Mouse (Mus musculus) neural tube, embryonic 10.5 days (tissue): ENCODE data around the gene Pnpla1.

Experiments used
- DNase-seq: peaks from one replicate; pipeline ENCODE4 v3.0.0-alpha.2; 2017; ENCODE audit warnings: low spot score; ENCODE audit errors: extremely low spot score

Gene Pnpla1

DNA sequence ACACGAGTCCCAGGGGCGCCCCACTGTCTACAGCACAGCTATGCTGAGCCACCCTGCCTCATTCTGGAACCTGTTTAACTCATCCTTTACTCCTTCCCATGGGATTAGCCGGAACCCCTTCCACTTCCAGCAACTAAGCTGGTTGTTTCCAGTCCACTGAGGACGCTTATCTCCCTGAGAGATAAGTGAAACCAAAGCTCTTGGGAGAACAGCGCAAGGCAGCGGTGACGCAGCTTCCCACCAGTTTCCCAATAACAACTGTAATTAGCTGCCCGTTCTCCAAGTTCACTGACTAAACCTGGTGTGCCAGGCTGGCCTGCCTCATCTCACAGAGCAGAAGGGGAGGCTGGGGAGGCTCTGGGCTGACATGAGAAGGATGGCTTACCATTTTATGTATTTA, 62.9 kb downstream of the Pnpla1 start:
- DNase-seq = no peak

DNA sequence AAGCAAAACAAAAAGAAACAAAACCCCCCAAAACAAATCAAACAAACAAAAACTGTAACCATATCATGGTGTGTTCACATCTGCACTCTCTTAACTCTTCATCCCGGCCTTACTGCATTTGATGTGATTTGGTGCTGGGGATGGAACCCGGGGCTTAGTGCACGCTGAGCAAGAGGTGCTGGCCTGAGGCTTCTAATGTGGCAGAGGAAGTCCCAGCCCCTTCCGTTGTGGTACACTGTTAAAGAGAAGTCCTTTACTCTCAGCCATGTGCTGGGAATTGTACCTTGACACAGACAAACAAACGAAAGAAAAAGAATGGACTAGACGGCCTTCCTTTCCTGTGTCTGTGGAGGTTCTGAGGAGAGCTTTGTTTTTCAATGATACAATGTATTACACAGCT, 63.9 kb downstream of the Pnpla1 start:
- DNase-seq = no peak

DNA sequence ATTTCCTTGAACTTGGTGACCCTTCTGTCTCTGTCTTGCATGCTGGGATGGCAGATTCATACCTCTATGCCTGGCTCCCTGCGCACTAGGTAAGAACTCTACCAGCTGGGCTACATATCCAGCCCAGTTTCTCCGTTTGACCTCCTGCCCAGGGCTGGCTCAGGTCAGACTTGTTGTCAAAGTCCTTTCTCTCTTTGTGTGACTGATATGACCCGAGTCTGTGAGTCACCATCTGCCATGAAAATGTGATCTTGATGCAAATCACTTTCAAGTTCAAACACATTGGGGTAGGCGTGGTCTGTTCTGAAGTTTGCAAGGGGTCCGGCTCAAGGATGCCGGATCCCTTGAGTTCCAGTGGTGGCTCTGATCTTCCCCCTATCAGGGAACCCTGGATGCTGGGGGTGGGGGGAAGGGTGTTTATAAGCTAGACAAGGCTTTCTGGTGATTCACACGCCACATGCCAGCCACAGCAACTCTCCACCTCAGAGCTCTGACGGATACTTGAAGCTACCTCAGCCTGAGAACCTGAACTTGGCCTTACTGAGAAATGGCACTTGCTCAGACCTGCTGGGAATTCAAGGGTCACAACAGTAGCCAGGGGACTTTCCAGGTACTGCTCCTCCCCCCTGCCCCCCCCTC, 66.9 kb downstream of the Pnpla1 start:
- DNase-seq = no peak

DNA sequence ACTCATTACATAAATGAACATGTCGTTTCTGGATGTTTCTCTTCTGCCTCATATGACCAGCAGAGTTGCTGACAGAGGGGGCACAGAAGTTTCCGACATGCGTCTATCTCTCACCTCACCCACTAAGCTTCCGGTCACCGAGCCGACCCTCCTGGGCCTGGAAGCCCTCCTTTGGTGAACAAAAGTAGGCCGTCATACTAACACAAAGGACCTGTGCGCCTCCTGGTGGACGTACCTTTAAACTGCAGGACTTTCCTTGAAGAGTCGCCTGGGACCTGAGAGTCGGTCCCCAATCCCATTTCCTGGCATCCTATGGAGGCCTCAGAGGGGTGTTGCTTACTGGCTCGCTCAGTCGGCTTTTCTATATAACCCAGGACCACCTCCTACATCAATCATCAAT, 68.2 kb downstream of the Pnpla1 start:
- peak; percentile 84 for DNase-seq

DNA sequence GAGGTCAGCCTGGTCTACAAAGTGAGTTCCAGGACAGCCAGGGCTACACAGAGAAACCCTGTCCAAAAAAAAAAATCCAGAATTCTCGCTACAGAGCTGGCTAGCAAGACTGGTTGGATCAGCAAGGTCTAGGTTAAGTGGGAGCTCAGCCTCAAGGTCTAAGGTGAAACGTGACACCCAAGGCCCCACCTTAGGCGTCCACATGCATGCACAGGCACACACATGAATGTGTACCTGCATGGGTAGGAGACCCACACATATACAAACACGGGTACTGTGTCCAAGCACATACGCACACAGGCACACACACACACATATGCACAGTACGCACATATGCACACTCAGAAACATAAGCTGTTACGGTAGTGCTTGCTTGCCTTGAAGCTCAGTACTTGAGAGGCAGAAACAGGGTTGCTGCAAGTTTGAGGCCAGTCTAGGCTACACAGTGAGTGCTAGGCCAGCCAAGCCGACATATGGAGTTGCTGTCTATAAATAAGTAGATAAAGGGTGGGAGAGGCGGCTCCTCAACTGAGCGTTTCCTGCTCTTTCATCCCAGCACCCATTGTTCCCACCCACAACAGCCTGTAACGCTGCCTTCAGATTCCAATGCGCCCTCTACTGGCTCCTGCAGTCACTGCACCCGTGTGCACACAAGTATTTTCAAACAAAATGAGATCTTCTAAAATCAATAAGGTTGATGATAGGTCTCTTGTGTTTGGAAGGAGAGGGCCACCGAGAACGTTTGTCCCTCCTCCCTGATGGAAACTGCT, 68.8 kb downstream of the Pnpla1 start:
- peak; percentile 47 for DNase-seq

DNA sequence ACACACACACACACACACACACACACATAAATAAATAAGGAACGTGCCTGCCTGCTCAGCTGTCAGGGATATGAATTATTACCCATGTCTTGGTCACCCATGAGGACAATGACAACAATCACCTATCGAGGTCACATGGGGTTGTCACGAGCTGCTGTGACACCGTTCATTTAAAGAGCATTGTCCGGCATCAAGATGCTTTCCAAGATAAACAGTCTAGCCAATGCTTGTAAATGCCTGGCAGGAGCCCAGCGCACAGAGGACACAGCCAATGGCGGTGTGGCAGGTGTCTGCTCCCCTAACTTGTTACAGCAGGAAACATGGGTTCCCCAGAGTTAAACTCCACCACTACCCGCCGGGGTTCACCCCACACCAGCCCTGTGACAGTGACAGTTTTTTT, 69.8 kb downstream of the Pnpla1 start:
- DNase-seq = no peak

DNA sequence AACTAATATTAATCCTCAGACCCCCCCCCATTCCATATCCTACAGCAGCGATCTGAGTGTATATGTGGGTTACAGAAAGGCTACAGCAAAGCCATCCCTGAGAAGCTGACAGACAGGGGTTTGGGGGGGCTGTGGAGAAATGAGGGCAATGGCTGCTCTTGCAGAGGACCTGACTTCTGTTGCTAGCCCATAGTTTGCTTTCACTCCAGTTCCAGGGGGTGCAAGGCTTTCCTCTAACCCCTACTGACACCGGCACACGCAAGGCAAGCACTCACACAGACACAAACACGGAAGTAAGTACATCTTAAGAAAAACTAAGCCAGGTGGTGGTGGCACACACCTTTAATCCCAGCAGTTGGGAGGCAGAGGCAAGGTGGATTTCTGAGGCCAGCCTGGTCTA, 71.2 kb downstream of the Pnpla1 start:
- no peak for DNase-seq

DNA sequence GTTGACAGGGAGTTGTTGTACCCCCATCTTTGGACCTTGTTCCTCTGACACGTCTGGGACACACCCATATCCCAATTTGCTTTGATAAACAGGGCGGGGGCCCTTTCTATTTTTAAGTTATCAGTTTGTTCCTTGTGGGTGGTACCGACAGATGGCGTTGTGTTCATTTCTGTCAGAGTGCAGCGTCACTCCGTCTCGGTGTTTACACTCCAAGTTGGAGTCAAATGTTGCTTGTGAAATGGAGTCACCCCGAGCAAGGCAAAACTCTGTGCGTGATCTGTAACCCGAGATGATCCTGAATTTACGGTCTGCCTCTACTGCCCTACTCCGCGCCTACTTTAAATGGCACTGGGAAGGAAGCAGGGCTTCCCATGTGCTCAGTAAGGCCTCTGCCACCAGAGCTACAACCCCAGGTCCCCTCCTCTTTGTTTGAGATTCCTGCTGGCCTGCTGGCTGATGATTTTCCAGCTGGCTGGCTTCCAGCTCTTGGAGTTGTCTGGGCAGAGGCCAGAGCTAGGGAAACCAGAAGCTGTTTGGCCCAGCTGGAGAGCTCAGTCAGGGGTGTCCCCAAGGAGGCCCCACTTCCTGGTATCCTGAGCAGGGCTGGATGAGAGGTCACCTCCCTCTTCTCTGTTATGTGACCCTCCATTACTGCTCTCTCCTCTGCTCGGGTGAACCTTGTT, 72.3 kb downstream of the Pnpla1 start:
- peak; percentile 65 for DNase-seq

DNA sequence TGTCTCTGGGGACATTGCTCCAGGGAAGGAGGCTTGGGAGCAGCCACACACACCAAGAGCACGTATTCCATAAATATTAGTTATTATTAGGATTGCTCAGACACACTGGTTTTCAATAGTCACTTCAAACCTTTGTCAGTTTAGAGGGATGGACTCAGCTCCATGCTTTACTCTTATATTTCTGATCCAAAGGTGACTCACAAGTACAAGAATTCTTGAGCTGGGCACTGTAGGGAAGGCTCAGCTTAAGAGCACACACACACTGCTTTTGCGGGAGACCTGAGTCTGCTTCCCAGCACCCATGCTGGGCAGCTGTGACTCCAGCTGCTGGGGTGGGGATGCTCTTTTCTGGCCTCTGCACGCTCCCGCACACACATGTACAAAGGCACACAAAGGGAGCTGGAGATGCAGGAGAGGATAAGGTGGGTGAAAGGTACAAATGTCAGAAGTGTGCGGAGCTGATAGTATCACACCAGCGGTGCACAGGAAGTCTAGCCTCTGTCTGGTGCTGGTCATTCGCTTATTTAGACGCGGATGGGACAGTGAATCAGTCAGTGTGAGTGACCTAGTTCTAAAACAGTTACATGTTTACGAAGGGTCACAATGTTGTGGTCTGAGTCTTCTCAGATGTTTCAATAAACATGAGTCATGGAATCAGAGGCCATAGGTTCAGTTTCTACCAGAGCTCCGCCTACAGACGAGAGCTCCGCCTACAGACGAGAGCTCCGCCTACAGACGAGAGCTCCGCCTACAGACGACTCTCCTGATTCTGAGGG, 73.4 kb downstream of the Pnpla1 start:
- no peak for DNase-seq

DNA sequence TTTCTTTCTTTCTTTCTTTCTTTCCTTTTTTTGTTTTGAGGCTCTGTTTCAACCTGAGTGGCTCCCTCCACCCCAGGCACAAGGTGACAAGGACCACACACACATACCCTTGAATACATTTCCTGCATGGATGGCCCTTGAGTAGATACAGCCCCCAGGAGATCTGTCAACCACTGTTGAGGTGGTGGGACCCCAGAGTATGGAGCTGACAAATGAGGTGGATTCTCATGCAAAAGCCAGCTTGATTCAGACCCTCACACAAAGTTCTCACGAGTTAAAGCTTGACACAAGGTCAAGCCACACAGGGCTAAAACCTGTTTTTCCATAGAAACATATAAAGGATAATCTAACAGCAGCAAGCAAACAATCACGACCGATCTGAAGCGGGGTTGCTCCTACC, 74.1 kb downstream of the Pnpla1 start:
- DNase-seq = no peak

DNA sequence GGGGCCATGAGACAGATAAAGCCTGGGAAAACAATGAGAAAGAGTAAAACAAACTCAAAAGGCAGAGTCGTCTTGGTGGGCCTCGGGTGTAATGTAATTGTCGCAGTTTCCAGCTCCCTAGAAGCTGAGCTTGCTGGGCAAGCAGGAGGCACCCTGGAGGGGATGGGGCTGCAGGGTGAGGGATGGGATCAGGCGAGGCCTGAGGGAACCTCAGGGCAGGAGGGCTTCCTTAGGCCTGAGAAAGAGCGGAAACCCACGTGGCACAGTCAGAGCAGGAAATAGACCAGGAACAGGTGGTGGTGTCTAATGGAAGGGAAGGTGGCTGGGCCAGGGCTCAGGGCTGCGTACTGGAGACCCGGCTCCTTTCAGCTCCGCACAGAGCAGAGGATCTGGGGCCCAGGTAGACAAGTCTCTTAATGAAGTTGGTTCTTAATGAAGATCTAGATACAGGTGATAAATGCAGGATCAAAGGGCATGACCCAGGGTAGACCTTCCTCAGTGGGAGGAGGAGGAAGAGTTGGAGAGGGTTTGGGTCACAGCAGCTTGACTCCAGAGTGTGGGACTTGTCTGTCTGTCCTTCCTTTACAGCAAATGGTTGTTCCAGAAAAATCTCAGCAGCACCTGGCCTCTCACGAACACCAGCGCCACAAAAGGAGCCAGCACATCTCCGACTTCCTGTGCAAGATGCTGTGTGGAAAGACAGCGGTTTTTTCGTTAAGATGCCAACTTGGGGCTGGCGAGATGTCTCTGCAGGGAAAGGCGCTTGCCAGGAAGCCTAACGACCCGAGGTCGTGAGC, 76.1 kb downstream of the Pnpla1 start:
- no peak for DNase-seq

DNA sequence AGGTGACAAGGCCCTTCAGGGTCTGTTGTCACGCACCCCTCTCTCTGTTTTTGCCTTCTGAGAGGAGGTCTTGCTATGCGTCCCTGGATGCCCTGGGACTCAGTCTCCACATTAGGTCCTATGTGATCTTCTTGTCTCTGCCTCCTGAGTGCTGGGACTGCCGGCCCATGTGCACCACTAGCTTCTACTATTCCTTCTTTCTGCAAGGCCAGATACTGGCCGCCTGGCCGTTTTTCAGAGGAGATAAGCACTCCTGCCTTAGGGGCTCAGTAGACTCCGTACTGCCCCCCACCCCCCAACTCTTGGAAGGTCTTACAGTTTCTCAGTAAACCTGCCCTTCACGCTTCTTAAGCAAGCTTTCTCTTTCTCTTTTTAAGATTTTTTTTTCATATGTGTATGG, 77.9 kb downstream of the Pnpla1 start:
- no peak for DNase-seq

DNA sequence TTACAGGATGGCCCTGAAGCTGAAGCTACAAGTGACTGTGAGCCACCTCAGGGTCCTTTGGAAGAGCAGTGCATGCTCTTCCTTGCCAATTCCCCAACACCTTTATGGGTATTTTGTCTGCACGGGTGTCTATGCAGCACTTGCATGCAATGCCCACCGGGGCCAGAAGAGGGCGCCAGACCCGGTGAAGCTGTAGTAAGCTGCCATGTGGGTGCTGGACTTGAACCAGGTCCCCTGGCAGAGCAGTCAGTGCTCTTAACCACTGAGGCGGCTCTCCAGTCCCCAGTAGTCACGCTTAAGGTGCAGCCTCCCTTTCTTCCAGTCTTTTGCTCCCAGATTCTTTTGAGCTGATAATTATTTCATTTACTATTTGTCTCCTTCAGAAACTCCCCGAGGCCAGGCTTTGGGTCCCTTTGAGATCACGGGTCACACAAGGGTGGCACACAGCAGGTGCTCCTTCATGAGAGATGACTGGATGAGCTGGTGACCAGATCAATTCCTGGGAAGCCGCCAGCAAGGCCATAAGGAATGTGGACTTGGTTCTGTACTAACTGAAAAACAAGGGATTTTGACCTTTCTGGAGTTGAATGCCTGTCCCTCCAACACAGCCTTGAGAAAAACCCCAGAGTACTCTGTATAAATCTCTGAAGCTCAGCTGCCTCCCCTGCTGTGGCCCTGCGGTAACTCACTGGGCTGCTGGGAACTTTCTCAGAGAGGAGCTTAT, 78.6 kb downstream of the Pnpla1 start:
- no peak for DNase-seq
